Mouse (Mus musculus) fat pad, adult 2 months (tissue): ENCODE data around the gene Gm4133.
"Not testable (repeated sequence)": the region's sequence is repeated elsewhere in the genome, so short reads cannot be mapped to it uniquely, and the experiment has no call there.

Source experiments
- DNase-seq: peaks from one replicate; pipeline ENCODE4 v3.0.0-alpha.2; 2011; ENCODE audit warnings: low read depth, low spot score; ENCODE audit errors: extremely low read depth

Gm4133 gene

GRCm38 (mm10) chr7:20333965-20334364, at the start of gene Gm4133:
Gene Gm4133 (minus strand): TSS chr7:20334065.
- not testable (repeated sequence) for DNase-seq

- not testable (repeated sequence) for DNase-seq
These were observed 41.4 kb upstream of the Gm4133 start, which contains the start of gene Gm5728 for GRCm38 (mm10) chr7:20375310-20375709. Gene Gm5728 (minus strand): TSS chr7:20375410.
